Mouse (Mus musculus) cerebellum, adult 9-10 months (tissue): Measurements from ENCODE around the gene Ccdc152.
"Not testable (repeated sequence)": the region's sequence is repeated elsewhere in the genome, so short reads cannot be mapped to it uniquely, and the experiment has no call there.

Experiments
- DNase-seq: peaks from one replicate; pipeline ENCODE4 v3.0.0; 2022

Ccdc152 gene

GRCm38 (mm10) chr15:3273191-3273590 is 30.1 kb downstream of the Ccdc152 start:
- DNase-seq, result no peak

- no peak for DNase-seq
Measured at GRCm38 (mm10) chr15:3271216-3271615, 32.1 kb downstream of the Ccdc152 start.

- DNase-seq, result peak; percentile 11
Measured at GRCm38 (mm10) chr15:3270646-3271077, 32.7 kb downstream of the Ccdc152 start.

- no peak for DNase-seq
Measured at GRCm38 (mm10) chr15:3269996-3270645, 33.2 kb downstream of the Ccdc152 start.

GRCm38 (mm10) chr15:3269496-3269895 is 33.8 kb downstream of the Ccdc152 start:
- DNase-seq, result no peak

GRCm38 (mm10) chr15:3268247-3268646 is 35.1 kb downstream of the Ccdc152 start, which contains the start of gene Selenop:
Gene Selenop (plus strand): TSS chr15:3268547.
- DNase-seq, result no peak

- DNase-seq, result no peak
Measured at GRCm38 (mm10) chr15:3264828-3265227, 38.5 kb downstream of the Ccdc152 start.

GRCm38 (mm10) chr15:3264293-3264692 is 39.0 kb downstream of the Ccdc152 start:
- DNase-seq, result no peak

GRCm38 (mm10) chr15:3262883-3263282 is 40.4 kb downstream of the Ccdc152 start:
- DNase-seq, result no peak

- DNase-seq, result no peak
Measured at GRCm38 (mm10) chr15:3260309-3260708, 43.0 kb downstream of the Ccdc152 start.

GRCm38 (mm10) chr15:3259025-3259424 is 44.3 kb downstream of the Ccdc152 start:
- no peak for DNase-seq

- DNase-seq, result no peak
Measured at GRCm38 (mm10) chr15:3251718-3252067, 51.6 kb downstream of the Ccdc152 start.

- no peak for DNase-seq
Measured at GRCm38 (mm10) chr15:3251031-3251717, 52.2 kb downstream of the Ccdc152 start.

GRCm38 (mm10) chr15:3250620-3251019 is 52.7 kb downstream of the Ccdc152 start:
- DNase-seq, result no peak

- DNase-seq, result not testable (repeated sequence)
Measured at GRCm38 (mm10) chr15:3245036-3245435, 58.3 kb downstream of the Ccdc152 start.

GRCm38 (mm10) chr15:3237963-3238362 is 65.4 kb downstream of the Ccdc152 start:
- no peak for DNase-seq

GRCm38 (mm10) chr15:3236338-3236737 is 67.0 kb downstream of the Ccdc152 start:
- no peak for DNase-seq

GRCm38 (mm10) chr15:3233837-3234551 is 69.3 kb downstream of the Ccdc152 start:
- DNase-seq, result no peak

GRCm38 (mm10) chr15:3232168-3232835 is 71.0 kb downstream of the Ccdc152 start:
- DNase-seq, result no peak

- DNase-seq, result no peak
Measured at GRCm38 (mm10) chr15:3231004-3231403, 72.3 kb downstream of the Ccdc152 start.
